Mouse (Mus musculus) kidney, postnatal 25 days (tissue): ENCODE measurements around the gene Unc5cl.

Experiments
- DNase-seq, 2 experiments: peaks; one replicate each; pipeline ENCODE4 v3.0.0; 2021; ENCODE audit warnings: mixed read lengths in 2 of 2

Unc5cl gene

DNA sequence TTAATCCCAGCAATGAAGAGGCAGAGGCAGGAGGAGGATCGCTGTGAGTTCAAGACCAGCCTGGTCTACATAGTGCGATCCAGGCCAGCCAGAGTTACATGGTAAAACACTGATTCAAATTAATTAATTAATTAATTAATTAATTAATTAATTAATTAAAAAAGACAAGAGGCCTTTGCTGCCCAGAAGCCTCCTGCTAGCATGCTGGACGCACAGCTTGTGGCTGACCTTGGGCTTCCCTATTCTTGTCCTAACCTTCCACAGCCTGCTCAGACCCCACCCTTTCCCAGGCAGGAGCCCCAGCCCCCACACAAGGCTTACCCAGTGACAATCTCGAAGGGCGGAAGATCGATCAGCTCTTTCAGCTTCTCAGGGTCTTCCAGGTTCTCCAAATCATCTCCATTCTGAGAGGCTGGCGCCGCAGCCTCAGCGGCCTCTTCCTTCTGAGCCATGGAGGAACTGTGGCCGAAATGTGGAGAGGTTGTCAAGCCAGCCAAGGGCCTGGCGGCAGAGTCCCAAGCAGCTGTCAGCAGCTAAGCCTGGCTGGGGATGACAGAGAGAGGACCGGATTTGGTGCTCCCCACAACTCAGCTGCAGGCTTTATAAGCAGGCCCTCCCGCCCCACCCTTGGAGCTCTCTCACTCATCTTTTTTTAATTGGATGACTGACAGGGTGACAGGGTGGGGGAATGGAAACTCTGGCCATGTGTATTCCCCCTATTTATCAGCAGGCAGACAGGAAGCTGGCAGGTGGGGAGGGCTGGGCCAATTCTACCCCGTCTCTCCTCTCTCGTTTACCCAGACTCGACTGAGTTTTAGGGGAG, 22.3 kb upstream of the Unc5cl start, which contains the start of gene Apobec2:
Gene Apobec2, minus strand, starts transcription at position 773 of the 823 bp plus-strand sequence.
- no peak for DNase-seq

DNA sequence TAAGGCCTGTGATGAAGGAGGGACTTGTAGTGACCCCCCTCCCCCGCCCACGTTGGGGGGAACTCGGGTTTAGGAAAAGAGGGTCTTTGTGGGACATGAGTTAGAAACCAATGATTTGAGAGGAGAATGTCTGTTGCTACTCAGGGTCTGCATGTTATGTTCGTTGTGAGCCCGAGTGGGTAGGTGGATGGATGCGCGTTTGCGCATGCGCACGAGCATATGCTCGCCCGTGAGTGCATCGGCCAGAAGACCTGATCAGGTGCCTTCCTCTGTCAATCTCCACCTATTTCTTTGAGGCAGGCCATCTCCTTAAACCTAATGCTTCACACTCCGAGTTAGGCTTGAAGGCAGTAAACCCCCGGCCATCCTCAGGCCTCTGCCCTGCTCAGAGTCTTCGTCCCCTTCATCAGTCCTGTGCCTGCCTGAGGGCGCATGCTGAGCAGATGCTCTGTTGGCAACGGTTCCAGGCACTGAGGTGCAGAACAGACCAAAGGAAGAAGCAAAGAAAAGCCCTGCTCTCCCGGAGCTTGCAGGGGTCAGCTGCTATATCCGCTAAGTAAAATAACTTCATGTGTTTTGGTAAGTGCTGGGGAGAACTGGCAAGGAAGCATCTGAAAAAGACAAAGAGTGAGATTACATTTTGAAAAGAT, 21.6 kb upstream of the Unc5cl start:
- DNase-seq, result no peak

DNA sequence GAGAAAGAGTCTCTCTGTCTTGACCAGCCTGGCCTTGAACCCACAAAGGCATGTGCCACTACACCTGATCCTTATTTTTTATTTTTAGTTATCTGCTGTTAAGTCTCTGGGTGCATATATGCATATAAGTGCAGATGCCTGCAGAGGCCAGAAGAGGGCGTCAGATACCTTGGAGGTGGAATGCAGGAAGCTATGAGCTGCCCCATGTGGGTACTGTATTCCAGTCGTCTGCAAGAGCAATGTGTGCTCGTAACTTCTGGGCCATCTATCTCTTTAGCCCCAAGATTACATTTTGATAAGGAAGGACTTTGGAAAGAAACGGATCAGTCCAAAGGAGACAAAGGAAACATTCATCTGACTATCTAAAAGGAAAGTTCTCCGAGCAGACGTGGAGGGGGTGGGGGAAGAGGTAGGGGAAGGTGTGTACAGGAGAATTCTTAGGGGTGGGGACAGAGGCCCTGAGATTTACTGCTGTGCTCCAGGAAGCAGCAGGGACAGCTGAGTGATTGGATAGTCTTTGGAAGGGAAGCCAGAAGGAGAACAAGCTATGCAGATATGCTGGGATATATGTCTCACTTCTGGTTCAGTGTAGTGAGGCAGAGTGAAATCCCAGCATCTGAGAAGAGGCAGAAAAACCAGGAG, 20.9 kb upstream of the Unc5cl start:
- no peak for DNase-seq

DNA sequence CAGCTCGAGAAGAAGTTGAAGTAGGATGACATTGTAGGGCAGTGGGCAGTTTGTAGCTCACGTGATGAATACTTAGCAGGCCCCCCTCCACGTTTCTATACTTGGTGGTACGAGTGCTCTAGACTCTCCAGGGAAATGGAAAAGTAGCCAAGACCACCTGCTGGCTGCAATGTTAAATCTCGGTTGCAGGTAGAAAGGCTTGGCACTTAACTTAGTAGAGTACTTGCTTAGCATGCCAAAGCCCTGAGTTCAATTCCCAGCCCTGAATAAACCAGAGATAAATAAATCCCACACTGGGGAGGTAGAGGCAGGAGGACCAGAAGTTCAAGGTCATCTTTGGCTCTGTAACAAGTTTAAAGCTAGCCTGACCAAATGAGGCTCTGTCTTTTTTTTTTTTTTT, 20.2 kb upstream of the Unc5cl start:
- no peak for DNase-seq

DNA sequence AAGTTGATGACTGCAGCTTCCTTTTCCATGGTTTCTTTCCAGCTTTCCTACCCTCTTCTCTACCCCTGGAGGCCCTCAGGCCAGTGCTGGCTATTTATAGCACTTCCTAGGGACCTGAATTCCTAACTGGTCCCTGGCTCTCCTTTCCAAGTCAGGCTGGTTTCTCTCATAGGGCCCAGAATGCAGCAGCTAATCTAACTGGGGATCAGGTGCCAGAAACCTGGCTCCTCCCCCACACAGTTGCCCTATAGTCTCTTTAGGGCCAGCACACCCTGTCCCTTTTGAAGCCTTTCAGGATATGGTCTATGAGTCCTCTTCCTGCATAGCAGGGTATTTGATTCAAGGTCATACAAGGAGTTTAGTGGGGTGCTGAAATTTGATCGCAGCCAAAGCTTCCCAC, 18.2 kb upstream of the Unc5cl start:
- peak; percentile 32 to 69 for DNase-seq

DNA sequence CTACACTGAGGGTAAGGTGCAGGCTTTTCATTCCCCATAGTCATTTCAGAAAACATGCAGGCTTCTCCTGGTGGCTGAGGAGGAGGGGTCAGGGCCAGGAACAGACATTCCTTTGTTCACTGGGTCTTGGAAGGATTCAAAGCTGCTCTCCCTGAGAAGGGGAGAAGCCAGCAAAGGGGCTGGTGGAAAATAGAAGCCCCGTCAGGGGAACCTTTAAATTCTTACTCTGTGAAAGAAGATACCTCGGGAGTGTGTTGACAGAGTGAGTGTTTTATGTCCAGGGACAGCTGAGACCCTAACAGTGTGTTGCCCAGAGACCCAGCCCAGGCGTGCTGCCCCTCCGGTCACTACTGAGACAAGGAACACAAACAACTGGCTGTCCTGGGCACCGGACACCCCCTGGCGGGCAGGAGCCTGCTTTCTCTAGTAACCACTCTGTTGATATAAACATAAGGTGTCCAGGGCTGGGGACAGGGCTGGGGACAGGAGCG, 17.2 kb upstream of the Unc5cl start:
- DNase-seq, result peak in 1 of 2 experiments; percentile 32

DNA sequence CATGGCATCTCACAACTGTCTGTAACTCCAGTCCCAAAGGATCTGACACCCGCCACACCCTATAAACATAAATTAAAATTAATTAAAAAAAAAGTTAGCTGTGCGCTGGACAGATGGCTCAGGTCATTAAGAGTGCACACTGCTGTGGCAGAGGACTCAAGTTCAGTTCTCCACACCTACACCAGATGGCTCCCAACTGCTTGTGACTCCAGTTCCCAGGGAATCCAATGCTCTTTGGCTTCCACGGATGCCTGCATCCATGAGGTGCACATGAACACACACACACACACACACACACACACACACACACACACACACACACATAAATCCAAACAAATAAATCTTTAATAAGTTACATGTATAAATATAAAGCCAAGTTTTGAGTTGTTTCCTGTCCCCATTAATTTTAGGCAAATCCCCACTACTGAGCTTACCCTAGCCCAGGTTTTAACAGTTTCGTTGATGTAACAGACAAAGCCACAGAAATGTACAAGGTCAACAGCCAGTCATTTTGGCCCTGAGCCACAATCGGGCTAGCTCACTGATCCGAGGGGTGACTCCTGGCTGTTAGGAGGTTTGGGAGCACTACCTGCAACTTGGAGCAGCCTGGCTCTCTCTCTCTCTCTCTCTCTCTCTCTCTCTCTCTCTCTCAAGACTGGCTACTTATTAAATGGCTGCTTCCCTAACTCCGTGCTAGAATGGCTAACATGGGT, 11.8 kb upstream of the Unc5cl start:
- DNase-seq, result peak; percentile 71 to 82

DNA sequence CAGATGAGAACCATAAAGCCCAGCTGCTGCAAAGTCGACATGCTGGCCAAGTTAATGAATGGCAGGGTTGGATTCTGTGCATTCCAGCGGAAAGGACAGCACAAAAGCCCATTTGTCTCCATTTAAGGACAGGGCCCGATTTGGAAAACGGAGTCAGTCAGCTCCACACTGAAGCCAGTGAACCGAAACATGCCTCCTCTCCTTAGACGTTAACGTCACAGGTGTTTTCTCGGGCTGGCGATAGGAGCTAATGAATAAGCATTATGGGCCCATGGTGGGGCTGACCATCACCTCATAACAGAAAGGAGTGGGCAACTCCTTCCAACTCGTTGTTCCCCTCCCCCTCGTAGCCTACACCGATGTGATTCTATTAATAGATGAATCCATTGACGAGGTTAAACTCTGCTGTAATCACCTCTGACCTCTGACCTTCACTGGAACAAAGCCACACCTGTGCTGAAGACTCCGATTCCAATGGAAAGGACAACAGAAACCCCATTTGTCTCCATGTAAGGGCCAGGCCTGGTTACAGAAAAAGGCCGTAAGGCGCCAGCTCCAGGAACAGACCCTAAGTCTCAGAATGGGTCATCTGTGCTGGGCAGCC, 11.1 kb upstream of the Unc5cl start:
- DNase-seq, result peak; percentile 63 to 79

DNA sequence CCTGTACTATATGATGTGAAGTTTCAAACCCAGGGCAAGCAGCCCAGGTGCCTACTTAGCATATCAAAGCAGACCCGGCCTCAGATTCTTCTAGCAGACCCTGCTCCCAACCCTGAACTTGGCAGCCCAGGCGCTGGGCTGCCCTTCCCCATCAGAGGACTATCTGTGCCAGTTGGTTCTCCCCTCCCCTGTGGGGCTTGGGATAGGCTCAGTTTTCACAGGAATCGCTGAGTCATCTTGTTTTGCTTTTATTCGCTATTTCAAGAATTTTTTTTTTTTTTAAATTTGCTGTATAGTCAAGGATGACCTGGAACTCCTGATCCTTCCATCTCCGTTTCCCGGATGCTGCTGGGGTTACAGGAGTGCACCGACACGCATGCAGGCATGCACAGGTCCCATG, 7.0 kb upstream of the Unc5cl start:
- DNase-seq, result no peak

DNA sequence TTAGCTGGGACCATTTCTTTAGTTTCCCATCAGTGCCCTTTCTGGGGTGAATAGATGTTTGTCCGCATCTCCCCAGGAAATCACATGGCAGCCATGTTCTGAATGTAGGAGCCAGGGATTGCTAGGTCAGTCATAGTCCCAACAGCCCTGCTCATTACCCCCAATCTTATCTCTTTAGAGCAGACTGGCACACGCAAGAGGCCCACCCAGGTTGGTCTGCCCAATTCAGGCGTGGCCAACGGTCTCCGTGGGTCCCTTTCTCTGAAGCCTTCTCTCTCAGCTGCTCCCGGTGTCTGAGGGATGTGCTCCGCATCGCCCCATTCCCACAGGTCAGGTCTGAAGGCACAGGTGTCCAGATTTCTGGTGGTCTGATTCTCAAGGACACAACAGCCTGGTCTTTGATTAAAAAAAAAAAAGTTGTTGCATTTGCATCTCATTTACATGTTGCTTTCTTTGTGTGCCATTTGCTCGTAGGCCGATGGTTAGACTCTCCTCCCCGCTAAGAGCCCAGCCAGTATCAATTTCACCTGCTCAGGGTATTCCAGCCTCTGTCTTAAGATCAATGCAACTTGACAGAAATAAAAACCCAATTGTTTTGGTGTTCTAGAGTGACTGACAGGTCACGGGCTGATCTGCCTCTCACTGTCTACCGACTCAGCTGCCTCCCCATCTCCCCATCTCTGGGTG, 3.9 kb upstream of the Unc5cl start:
- no peak for DNase-seq

DNA sequence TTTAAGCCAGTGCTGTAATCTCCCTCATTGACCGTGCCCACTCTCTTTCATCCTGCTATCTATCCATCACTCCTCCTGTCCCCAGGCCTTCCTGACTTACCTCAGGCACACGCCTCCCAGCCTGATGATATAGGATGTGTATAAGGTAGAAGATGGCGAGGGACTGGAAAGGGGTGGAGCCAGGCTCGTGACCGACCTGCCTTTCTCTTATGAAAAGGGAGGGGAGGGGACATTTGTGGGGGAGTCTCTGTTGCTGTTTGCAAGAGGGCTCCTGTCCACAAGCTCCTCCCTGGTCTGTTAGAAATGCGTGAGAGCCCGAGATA, 3.4 kb upstream of the Unc5cl start, which contains the start of gene Tspo2:
Gene Tspo2, minus strand, starts transcription at position 170 of the 323 bp plus-strand sequence.
- no peak for DNase-seq

DNA sequence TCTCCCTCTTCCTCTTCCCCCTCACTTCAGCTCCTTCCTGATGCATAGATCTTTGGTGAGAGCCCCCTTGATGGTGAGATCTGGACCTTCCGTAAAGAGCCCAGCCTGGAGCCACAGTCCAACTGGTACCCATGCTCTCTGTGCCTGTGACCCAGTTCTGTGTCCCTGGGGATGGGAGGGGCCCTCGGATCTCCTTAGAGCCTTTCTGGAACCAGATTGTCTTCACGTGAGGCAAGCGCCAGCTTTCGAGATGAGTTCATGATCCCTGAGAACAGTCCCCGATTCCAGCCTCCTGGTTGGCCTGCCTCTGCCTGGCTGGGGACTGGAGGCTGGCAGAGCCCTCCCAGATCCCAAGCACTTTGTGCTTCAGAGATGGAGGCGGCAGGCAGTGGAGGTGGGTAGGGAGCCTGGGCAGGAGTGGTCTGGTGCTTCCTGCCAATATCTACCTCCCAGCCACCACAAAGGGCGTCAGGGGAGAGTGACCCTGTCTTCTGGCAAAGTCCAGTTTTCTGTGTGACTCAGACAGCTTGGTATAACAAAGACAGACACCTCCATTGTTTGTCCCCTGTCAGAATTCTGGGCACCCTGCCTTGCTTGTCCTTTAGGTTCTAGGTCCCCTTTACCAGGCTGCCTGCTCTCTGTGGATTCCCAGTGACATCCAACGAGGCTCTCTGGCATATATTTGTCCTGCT, 2.8 kb upstream of the Unc5cl start:
- DNase-seq, result no peak

DNA sequence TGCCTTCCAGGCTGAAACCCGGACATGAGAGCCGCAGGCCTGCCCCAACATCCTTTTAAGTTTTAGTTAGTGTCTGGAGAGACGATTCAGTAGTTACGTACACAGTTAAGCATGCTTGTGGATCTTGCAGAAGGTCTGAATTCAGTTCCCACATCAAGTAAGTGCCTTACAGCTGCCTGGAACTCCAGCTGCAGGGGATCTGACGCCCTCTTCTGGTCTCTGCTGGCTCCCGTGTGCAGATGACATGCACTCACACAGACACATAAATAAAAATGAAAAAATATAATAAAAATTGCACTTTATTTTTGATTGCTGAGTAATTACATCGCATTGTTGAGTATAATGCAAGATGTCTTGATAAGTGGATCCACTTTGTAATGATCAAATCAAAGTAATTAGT, 1.2 kb upstream of the Unc5cl start:
- no peak for DNase-seq

DNA sequence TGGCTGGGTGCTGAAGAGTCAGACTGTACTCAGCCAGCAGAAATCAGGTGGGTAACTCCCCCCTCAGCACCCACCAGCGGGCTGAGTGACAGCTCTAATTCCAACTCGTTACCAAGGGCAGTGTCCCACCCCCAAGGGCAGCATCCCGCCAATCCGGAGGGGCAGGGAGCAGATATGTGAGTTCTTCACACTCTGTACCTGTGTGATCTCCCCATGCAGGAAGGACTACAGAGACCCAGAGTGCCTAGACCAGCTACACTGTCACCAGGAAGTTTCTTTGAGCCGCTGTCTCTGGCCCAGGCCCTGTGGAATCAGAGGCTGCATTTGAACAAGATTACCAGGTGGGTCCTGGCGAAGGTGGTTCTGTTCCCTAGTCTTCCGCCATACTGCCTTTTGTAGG, 511 bp upstream of the Unc5cl start:
- DNase-seq, result no peak

DNA sequence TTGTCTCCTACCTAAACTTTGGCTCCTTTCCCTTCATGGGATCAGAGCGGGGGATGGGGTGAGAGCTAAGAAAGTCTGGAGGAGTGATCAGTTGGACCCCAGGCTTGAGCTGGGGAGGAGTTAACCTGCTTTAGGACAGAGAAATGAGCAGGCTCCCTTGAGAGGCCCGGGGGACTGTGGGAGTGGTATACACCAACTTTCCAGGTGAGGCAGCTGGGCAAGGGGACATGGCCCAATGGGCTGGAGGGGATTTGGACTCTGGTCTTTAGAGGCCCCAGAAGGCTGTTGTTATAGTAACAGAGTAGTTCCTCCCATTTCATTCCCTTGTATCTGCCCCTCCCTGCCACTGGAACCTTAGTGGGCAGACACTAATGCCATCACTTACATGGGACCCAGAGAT, 1.3 kb downstream of the Unc5cl start:
- no peak for DNase-seq

DNA sequence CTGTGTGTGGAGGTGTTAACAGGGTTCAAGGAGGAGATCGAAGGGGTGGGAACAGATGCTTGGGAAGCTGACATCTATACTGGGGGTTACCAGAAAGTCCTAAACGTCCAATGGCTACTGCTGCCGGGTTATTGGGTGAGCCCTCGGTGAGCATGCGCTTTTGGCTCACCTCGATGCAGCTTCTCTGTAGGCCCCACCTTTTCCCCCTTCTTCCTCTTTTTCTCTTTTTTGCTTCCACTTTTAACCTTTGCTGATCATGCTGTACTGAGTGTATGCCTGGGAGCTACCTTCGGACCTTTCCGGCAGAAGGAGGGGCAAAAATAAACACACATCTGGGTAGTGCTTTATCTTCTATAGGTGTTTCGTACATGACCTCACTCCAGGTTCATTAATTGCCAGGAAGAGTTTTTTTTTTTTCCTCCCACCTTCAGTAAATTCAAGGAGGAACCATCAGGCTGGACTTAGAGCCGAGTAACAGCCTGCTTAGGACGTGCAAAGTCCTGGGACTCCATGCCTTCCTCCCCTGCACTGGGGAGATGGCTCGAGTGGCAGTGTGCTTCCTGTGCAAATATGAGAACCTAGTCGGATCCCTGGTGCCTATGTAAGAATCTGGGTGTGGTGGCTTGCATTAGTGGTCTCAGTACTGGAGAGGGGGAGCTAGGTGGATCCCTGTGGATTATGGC, 3.4 kb downstream of the Unc5cl start:
- DNase-seq, result no peak

DNA sequence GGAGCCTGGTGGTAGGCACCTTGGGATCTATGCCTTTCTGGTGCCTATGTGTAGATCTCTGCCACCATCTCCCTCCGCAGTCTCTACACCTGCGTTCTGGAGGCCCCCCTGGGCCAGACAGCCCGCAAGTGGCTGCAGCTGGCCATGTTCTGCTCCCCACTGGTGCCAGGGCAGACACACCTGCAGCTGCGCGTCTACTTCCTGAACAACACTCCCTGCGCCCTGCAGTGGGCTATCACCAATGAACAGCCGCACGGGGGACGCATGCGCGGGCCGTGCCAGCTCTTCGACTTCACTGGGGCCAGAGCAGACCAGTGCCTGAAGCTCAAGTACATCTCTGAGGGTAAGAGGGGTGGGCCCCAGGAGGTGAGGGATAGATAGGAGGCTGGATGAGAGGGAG, 7.4 kb downstream of the Unc5cl start:
- no peak for DNase-seq

DNA sequence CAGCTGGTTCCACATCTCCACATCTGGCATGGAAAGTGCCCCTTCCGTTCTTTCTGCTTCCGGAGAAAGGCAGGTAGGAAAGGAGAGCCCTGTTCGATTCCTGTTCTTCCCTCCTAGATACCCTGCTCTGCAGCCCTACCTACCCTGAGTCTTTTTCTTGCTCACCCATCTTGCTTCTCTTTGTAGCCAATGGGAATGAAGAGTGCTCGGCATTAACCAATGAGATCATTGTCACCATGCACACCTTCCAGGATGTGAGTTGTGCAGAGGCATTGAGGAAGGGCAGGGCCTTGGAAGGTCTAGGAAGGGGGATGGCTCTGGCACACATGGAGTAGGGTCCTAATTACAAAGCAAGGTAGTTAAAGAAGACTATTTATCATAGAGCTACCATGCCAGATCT, 8.7 kb downstream of the Unc5cl start:
- no peak for DNase-seq

DNA sequence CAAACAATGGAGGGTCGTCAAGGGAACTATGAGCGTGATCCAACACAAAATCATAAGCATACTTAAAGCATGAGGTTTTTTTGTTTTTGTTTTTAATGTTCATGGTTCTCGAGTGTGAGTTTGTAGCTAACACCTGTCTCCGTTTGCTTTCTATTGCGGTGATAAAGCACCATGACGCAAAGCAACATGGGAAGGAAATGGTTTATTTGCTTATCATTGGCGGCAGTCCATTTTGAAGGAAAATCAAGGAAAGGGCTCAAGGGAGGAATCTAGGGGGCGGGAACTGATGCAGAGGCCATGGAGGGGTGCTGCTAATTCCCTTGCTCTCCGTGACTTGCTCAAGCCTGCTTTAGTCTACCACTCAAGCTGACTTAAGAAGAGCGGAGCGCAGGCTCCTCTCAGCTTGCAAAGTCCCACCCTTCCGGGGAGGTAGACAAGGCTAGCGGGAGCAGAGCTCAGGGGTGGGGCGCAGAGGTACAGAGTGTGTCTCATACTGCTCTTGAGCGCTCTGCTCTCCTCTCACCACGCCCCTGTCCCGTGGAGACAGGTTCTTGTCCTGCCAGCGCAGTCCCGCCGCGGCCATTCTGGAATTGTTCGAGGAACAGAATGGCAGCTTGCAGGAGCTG, 12.2 kb downstream of the Unc5cl start:
- DNase-seq, result no peak
